Mouse (Mus musculus): ENCODE results near the gene Gm7247.
"Not testable (repeated sequence)": the region's sequence is repeated elsewhere in the genome, so short reads cannot be mapped to it uniquely, and the experiment has no call there.

Gm7247 gene

DNA sequence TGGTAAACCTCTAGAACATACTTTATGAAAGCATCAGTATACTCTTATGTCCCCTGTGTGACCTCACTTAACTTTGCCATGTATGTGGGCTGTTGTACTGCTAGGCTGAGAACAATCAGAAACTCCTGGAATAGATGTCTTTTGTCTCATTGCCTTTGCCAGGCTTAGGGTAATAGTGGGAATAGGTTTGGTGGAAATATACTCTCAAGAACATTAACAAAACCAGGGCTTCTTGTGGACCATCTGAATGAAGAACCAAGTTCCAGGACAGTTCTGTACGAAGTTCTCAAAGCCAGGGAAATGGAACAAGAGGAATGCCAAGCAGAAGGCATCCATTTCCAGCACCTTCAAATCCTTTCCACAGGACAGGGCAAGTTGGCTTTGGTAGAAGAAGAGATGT, at the start of gene Gm7247:
Gene Gm7247, plus strand, starts transcription at position 301 of the 400 bp plus-strand sequence.
- DNase-seq (ENCODE audit: low spot score): no peak

GRCm38 (mm10) chr14:51324001-51324400, 37.6 kb upstream of the Gm7247 start:
- DNase-seq (ENCODE audit: low spot score): no peak

DNA sequence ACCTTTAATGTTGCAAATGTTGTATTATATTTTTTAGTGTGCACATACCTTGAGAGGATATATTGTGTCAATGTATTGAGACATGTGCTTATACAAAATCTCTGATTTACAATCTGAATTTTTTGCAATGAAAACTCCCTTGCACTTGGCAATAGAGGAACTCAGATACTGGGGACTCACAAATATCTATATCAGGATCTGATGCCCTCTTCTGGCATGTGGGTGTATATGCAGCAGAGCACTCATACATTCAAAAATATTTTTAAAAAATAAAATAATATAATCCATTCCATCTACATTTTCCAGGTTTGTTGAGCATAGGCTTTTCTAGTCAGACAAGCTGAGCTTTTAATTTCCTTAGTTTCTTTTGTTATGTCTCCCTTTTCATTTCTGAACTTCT, 15.5 kb upstream of the Gm7247 start:
- no peak for DNase-seq (ENCODE audit: low spot score)

DNA sequence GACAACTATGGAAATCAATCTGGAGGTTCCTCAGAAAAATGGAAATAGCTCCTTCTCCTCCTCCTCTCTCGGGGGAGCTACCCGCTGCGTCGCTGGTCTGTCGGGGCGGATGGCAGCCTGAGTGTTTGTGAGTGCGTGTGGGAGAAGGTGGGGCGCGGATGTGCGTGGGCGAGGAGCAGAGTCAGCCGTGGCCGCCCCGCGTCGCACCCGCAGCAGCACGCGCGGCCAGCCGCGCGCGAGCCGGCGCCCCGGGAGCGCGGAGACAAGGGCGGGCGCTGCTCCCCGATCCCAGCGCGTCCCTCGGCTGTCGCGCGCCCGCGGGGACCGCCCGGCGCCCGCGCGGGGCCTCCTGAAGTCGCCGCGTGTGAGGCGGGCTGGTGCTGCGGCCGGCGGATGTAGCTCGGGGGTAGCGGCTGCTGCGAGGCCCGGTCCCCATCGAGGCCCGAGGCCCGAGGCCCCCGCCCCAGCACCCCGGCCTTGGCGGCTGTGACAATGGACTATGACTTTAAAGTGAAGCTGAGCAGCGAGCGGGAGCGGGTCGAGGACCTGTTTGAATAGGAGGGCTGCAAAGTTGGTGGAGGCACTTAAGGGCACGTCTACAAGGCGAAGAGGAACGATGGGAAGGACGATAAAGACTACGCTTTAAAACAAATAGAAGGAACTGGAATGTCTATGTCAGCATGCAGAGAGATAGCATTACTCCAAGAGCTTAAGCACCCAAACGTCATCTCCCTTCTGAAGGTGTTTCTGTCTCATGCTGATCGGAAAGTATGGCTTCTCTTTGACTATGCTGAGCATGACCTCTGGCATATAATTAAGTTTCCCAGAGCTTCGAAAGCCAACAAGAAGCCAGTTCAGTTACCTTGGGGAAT, 3.2 kb upstream of the Gm7247 start:
- no peak for DNase-seq (ENCODE audit: low spot score)

DNA sequence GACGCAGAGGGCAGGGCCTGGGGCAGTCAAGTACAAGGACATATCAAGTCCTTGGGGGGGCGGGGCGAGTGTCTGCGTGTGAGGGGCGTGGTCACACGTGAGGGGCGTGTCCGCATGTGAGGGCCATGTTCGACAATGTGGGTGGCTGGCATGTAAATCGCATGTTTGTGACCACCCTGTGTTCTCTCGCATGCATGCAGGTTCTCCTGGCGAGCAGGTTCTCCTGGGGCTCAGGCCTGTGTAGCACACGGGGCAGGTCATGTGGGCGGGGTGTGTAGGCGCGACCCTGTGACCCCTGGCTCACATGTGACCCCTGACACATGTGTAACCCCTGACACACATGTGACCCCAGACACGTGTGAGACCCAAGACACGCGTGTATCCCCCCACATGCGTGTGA, 21.2 kb downstream of the Gm7247 start:
- DNase-seq (ENCODE audit: low spot score): no peak

DNA sequence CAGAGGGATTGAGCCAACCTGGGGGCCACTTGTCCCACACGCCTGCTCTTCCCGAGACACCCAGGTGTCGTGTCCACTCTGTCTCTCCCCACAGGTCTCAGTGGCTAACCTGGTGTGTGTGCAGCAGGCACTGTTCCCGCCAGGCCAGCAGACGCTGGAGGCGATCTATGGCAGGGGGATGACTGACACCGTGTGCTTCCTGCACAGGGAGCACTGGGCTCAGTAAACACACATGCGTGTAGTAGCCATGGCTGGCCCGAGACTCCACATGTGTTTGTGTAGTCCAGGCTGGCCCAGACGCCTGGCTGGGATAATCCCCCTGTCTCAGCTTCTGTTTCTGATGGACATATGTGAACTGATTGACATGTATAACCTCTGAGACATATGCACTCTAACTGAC, 22.8 kb downstream of the Gm7247 start:
- DNase-seq (ENCODE audit: low spot score): no peak

GRCm38 (mm10) chr14:51385741-51386140, 24.2 kb downstream of the Gm7247 start:
- DNase-seq (ENCODE audit: low spot score): no peak

- no peak for DNase-seq (ENCODE audit: low spot score)
Measured at GRCm38 (mm10) chr14:51387768-51388167, 26.2 kb downstream of the Gm7247 start.

DNA sequence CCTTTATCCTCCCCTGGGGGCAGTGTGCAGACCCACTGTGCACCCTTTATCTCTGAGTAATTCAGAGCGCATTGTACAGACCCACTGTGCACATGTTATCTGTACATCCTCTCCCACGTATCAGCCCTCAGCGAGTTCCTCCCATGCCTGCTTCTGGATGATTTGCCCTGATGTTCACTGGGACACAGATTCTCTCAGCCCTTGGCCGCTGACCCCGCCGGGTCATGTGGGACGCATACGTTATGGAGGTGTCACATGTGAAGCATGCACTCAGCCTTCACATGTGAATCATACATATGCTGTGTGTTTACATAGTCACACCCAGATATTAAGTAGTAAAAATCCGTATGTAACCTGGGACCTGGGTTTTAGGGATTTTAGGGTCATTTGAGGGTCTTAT, 26.7 kb downstream of the Gm7247 start:
- no peak for DNase-seq (ENCODE audit: low spot score)

DNA sequence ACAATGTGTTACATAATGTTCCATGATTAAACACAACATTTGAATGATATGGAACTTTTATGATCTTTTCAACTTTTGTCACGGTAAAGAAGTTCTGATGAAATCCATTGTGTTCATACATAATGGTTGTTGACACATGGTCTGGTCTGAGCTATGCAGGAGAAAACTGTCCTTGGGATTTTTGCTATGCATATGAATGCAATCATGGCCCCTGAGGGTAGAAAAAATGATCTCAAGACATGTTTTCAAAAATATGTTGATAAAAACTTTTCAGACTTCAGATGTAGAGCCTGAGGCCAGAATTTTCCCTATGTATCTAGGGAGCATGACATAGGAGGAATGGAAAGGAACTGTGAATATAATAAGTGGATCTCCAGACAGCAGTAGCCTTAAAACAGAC, 49.0 kb downstream of the Gm7247 start, which contains the start of gene Vmn2r88:
Gene Vmn2r88, plus strand, starts transcription at position 301 of the 400 bp plus-strand sequence.
- DNase-seq (ENCODE audit: low spot score): no peak

GRCm38 (mm10) chr14:51423885-51424284, 62.3 kb downstream of the Gm7247 start:
- DNase-seq (ENCODE audit: low spot score): no peak

- DNase-seq (ENCODE audit: low spot score): not testable (repeated sequence)
Measured at GRCm38 (mm10) chr14:51430138-51430537, 68.6 kb downstream of the Gm7247 start.

DNA sequence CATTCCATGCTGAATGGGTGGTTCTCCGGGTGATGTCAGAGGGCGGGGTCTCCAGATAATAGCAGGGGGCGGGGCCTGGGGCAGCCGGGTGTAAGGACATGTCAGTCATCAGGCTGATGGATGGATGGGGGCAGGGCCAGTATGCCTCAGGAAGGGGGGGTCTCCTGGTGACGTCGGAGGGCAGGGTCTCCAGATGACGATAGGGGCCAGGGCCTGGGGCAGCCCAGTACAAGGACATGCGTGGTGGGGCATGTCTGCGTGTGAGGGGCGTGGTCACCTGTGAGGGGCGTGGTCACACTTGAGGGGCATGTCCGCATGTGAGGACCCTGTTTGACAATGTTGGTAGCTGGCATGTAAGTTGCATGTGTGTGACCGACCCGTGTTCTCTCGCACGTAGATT, 73.0 kb downstream of the Gm7247 start:
- DNase-seq (ENCODE audit: low spot score): no peak

GRCm38 (mm10) chr14:51435020-51435419, 73.5 kb downstream of the Gm7247 start:
- no peak for DNase-seq (ENCODE audit: low spot score)

- DNase-seq (ENCODE audit: low spot score): no peak
Measured at GRCm38 (mm10) chr14:51438955-51439354, 77.4 kb downstream of the Gm7247 start.

GRCm38 (mm10) chr14:51451557-51451956, 90.0 kb downstream of the Gm7247 start, which contains the start of gene Vmn2r89:
Vmn2r89 (plus strand) TSS chr14:51451857.
- DNase-seq (ENCODE audit: low spot score): not testable (repeated sequence)

- DNase-seq (ENCODE audit: low spot score): not testable (repeated sequence)
Measured at GRCm38 (mm10) chr14:51480278-51480677, 118.7 kb downstream of the Gm7247 start.

DNA sequence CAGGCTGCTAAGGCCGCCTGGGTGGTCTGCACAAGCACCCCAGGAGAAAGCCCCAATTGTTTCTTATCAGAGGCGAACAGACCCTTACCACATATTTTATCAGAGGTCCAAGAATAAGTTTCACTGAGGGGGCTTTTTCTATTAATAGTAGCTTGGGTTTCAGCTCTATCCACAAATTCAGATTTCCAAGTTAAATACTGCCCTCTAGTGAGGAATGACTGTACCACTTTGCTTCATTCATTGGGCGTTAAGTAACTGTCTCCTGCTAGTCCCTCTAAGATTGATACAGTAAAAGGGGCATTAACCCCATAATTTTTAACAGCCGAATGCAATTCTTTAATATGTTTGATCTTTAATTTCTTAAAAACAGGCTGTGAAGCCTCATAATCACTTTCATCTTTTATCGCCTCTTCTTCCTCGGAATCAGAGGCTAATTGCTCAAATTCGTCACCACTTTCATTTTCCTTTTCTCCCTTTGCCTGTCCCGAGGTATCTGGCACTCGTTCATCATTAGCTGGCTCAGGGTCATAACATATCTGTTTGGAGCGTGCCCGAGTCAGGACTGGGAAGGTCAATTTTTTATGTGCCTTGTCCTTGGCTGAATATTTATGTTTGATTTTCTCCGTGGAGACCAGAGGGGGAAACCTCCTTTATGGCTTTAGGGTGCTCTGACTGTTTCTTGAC, 119.9 kb downstream of the Gm7247 start:
- DNase-seq (ENCODE audit: low spot score): not testable (repeated sequence)

GRCm38 (mm10) chr14:51482051-51482715, 120.6 kb downstream of the Gm7247 start:
- DNase-seq (ENCODE audit: low spot score): no peak

GRCm38 (mm10) chr14:51482971-51483381, 121.4 kb downstream of the Gm7247 start:
- not testable (repeated sequence) for DNase-seq (ENCODE audit: low spot score)

DNA sequence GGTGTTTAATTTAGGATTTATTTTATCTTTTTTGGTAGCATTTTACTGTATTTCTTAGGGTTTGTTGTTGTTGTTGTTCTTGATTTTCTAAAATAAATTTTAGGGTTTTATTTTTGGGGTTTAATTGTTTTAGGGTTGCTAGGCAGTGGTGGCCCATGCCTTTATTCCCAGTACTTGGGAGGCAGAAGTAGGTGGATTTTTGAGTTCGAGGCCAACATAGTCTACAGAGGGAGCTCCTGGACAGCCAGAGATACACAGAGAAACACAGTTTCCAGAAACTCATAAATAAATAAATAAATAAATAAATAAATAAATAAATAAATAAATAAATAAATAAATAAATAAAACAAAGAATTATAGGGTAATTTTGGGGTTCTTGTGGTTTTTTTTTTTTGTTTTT, 122.1 kb downstream of the Gm7247 start:
- DNase-seq (ENCODE audit: low spot score): no peak

DNA sequence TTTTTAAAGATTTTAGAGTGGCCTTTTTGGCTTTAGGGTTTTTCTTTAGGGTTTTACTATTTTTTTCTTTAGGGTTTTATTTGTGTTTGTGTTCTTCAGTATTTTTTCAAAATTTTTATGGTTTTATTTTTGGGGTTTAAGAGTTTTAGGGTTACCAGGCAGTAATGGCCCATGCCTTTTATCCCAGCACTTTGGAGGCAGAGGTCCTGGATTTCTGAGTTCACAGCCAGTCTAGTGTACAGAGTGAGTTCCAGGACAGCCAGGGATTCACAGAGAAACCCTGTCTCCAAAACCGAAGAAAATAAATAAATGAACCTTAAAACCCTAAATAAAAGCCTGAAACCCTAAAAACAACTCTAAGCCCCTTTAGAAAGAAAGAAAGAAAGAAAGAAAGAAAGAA, 124.6 kb downstream of the Gm7247 start:
- DNase-seq (ENCODE audit: low spot score): no peak

DNA sequence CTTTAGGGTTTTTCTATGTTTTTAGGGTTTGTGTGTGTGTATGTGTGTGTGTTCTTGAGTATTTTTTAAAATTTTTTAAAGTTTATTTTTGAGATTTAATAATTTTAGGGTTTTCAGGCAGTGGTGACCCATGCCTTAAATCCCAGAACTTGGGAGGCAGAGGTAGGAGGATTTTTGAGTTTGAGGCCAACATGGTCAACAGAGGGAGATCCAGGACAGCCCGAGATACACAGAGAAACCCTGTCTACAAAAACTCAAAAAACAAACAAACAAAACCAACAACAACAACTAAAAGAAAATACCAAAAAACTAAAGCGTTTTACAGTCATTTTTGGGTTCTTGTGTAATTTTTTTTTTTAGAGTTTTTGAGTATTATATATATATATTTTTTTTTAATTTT, 134.2 kb downstream of the Gm7247 start:
- DNase-seq (ENCODE audit: low spot score): no peak

Measured in ovary, postnatal 10 days (tissue).